Mouse (Mus musculus) neural tube, embryonic 15.5 days (tissue): ENCODE data around the gene Fance. TPM values are rescaled to one million over a fixed set of nuclear protein-coding genes. Genes with fewer than 3 reads are reported as not detected.
A peak's percentile ranks its signal among the peaks of the same experiment; 100 is the strongest.
"Not testable (repeated sequence)": the region's sequence is repeated elsewhere in the genome, so short reads cannot be mapped to it uniquely, and the experiment has no call there.

ENCODE experiments used
- ATAC-seq: fragments of 200-750 bp; cut with Nextera tagmentation; 2 replicates; pipeline ENCODE4 v1.8.0; 2017; ENCODE audit warnings: mild to moderate bottlenecking, moderate TSS enrichment, moderate library complexity; ENCODE audit not compliant: low FRiP score
- H3K27ac ChIP-seq: fragments of 300-500 bp; sonication (generic); replicated peaks from 2 replicates; pipeline ENCODE4 v1.5.1; 2015; ENCODE audit warnings: mild to moderate bottlenecking, inconsistent platforms
- H3K27me3 ChIP-seq: fragments of 300-500 bp; sonication (generic); replicated peaks from 2 replicates; pipeline ENCODE4 v1.6.1; 2015; ENCODE audit warnings: inconsistent platforms
- H3K36me3 ChIP-seq: fragments of 300-500 bp; sonication (generic); 2 replicates; pipeline ENCODE4 v1.6.1; 2015; ENCODE audit warnings: inconsistent platforms
- H3K4me1 ChIP-seq: fragments of 300-500 bp; sonication (generic); 2 replicates; pipeline ENCODE4 v1.6.1; 2015; ENCODE audit warnings: inconsistent platforms
- H3K4me2 ChIP-seq: fragments of 300-500 bp; sonication (generic); 2 replicates; pipeline ENCODE4 v1.6.1; 2015; ENCODE audit warnings: inconsistent platforms, mild to moderate bottlenecking, moderate library complexity
- H3K4me3 ChIP-seq: fragments of 300-500 bp; sonication (generic); replicated peaks from 2 replicates; pipeline ENCODE4 v1.5.1; 2015; ENCODE audit warnings: mild to moderate bottlenecking, inconsistent platforms
- H3K9ac ChIP-seq: fragments of 300-500 bp; sonication (generic); replicated peaks from 2 replicates; pipeline ENCODE4 v1.6.1; 2015; ENCODE audit warnings: mild to moderate bottlenecking, inconsistent platforms
- H3K9me3 ChIP-seq: fragments of 300-500 bp; sonication (generic); replicated peaks from 2 replicates; pipeline ENCODE4 v1.6.1; 2016; ENCODE audit warnings: inconsistent platforms
- WGBS: fragments of 180-500 bp; shearing (Covaris S2); methylation state at CpG from one replicate; pipeline ENCODE4 v1.1.7; 2015; ENCODE audit warnings: mixed read lengths; 5-methylcytosine and 5-hydroxymethylcytosine counted together
- polyA plus RNA-seq: library from polyadenylated mRNA; unstranded; fragments of >200 nt; fragmentation: Nextera tagmentation; extraction: Ambion mirVana; gene quantifications from 2 replicates; pipeline ENCODE4 v1.2.1, GENCODE M21; 2015

Fance gene
- polyA plus RNA-seq, 1 experiment from 2014 or later: 26.3 TPM

- peaks cover 35% of the 10 kb centered on the region for H3K4me1 ChIP-seq
- WGBS: 31% methylated on average over 17 of the region's 17 CpGs
- H3K4me2 ChIP-seq: peak overlapping the region; percentile 69
- peak overlapping the region; percentile 38; the same call in 1 of the 2 replicates for H3K9ac ChIP-seq
- no peaks in the 10 kb centered on the region for H3K9me3 ChIP-seq
- H3K4me3 ChIP-seq: peak overlapping the region; percentile 74
- peaks cover 7% of the 10 kb centered on the region for H3K36me3 ChIP-seq
- peak; percentile 15 for ATAC-seq
- H3K27ac ChIP-seq: peak overlapping the region; percentile 87
- no peaks in the 10 kb centered on the region for H3K27me3 ChIP-seq
Measured at GRCm38 (mm10) chr17:28312232-28313211, 797 bp upstream of the Fance start.

- H3K36me3 ChIP-seq: peaks cover 14% of the 10 kb centered on the region
- peak overlapping the region; percentile 74 for H3K4me3 ChIP-seq
- H3K4me1 ChIP-seq: peaks cover 32% of the 10 kb centered on the region
- H3K27ac ChIP-seq: peak overlapping the region; percentile 87
- H3K9ac ChIP-seq: peak overlapping the region; percentile 81
- ATAC-seq: peak; percentile 43
- no peaks in the 10 kb centered on the region for H3K9me3 ChIP-seq
- WGBS: 2% methylated on average over 11 of the region's 11 CpGs
- peak overlapping the region; percentile 69 for H3K4me2 ChIP-seq
- H3K27me3 ChIP-seq: no peaks in the 10 kb centered on the region
Measured at GRCm38 (mm10) chr17:28313880-28314225, 534 bp downstream of the Fance start.

- no peak overlapping the region for H3K9ac ChIP-seq
- WGBS: 86% methylated on average over 20 of the region's 20 CpGs
Measured at GRCm38 (mm10) chr17:28315611-28316160, 2.4 kb downstream of the Fance start.

GRCm38 (mm10) chr17:28316476-28316875 lies 3.2 kb downstream of the Fance start:
- Histone ChIP-seq H3K4me1 (peaks cover 32% of the 10 kb centered on the region), H3K9me3 (no peaks in the 10 kb centered on the region), H3K9ac (no peak overlapping the region), H3K27me3 (no peaks in the 10 kb centered on the region), H3K4me3 (no peak overlapping the region), H3K27ac (no peak overlapping the region), H3K4me2 (no peak overlapping the region), H3K36me3 (peaks cover 19% of the 10 kb centered on the region)
- 91% methylated on average over 9 of the region's 9 CpGs for WGBS
- no peak for ATAC-seq

More at GRCm38 (mm10) chr17:28315611-28316160, 2.4 kb downstream of the Fance start:
- H3K27me3 ChIP-seq: no peaks in the 10 kb centered on the region
- no peak overlapping the region for H3K4me2 ChIP-seq
- H3K4me1 ChIP-seq: peaks cover 32% of the 10 kb centered on the region
- no peak for ATAC-seq
- H3K27ac ChIP-seq: no peak overlapping the region
- H3K36me3 ChIP-seq: peaks cover 19% of the 10 kb centered on the region
- no peak overlapping the region for H3K4me3 ChIP-seq
- no peaks in the 10 kb centered on the region for H3K9me3 ChIP-seq

- Histone ChIP-seq H3K4me2 (no peak overlapping the region), H3K36me3 (peaks cover 19% of the 10 kb centered on the region), H3K4me3 (no peak overlapping the region), H3K27me3 (no peaks in the 10 kb centered on the region), H3K9me3 (no peaks in the 10 kb centered on the region), H3K4me1 (peaks cover 32% of the 10 kb centered on the region), H3K27ac (no peak overlapping the region), H3K9ac (no peak overlapping the region)
- no peak for ATAC-seq
- WGBS: 61% methylated on average over 8 of the region's 8 CpGs
Measured at GRCm38 (mm10) chr17:28317091-28317490, 3.8 kb downstream of the Fance start.

GRCm38 (mm10) chr17:28317725-28318124 lies 4.4 kb downstream of the Fance start:
- Histone ChIP-seq H3K27me3 (no peaks in the 10 kb centered on the region), H3K36me3 (peaks cover 19% of the 10 kb centered on the region), H3K4me1 (peaks cover 28% of the 10 kb centered on the region), H3K9me3 (no peaks in the 10 kb centered on the region), H3K4me2 (no peak overlapping the region), H3K4me3 (no peak overlapping the region), H3K27ac (no peak overlapping the region), H3K9ac (no peak overlapping the region)
- no peak for ATAC-seq
- WGBS: 92% methylated on average over 9 of the region's 9 CpGs

GRCm38 (mm10) chr17:28321700-28322099 lies 8.4 kb downstream of the Fance start:
- no peak for ATAC-seq
- Histone ChIP-seq H3K4me2 (no peak overlapping the region), H3K4me1 (no peaks in the 10 kb centered on the region), H3K4me3 (no peak overlapping the region), H3K9ac (no peak overlapping the region), H3K27me3 (no peaks in the 10 kb centered on the region), H3K36me3 (peaks cover 19% of the 10 kb centered on the region), H3K9me3 (no peaks in the 10 kb centered on the region), H3K27ac (no peak overlapping the region)
- 96% methylated on average over 4 of the region's 4 CpGs for WGBS

- Histone ChIP-seq H3K4me1 (peaks cover 10% of the 10 kb centered on the region), H3K4me2 (no peak overlapping the region), H3K27me3 (no peaks in the 10 kb centered on the region), H3K27ac (no peak overlapping the region), H3K4me3 (no peak overlapping the region), H3K36me3 (peaks cover 6% of the 10 kb centered on the region), H3K9me3 (no peaks in the 10 kb centered on the region), H3K9ac (no peak overlapping the region)
- ATAC-seq: no peak
- 94% methylated on average over 8 of the region's 8 CpGs for WGBS
Measured at GRCm38 (mm10) chr17:28323786-28324185, 10.5 kb downstream of the Fance start.

GRCm38 (mm10) chr17:28324416-28324815 lies 11.1 kb downstream of the Fance start:
- H3K9ac ChIP-seq, H3K4me3 ChIP-seq, H3K27me3 ChIP-seq, ATAC-seq, H3K9me3 ChIP-seq, H3K36me3 ChIP-seq, H3K27ac ChIP-seq, H3K4me2 ChIP-seq: not testable (repeated sequence)
- peaks cover 14% of the 10 kb centered on the region for H3K4me1 ChIP-seq
- WGBS: 91% methylated on average over 7 of the region's 7 CpGs

GRCm38 (mm10) chr17:28325751-28326150 lies 12.4 kb downstream of the Fance start:
- H3K4me3 ChIP-seq: no peak overlapping the region
- no peak overlapping the region for H3K4me2 ChIP-seq
- H3K9ac ChIP-seq: no peak overlapping the region
- H3K9me3 ChIP-seq: no peaks in the 10 kb centered on the region
- H3K27ac ChIP-seq: no peak overlapping the region
- no peaks in the 10 kb centered on the region for H3K27me3 ChIP-seq
- WGBS: 95% methylated on average over 8 of the region's 8 CpGs
- ATAC-seq: no peak
- H3K36me3 ChIP-seq: peaks cover 9% of the 10 kb centered on the region; the same call in 1 of the 2 replicates
- H3K4me1 ChIP-seq: peaks cover 24% of the 10 kb centered on the region

GRCm38 (mm10) chr17:28326951-28327350 lies 13.6 kb downstream of the Fance start:
- ATAC-seq: no peak
- Histone ChIP-seq H3K36me3 (peaks cover 19% of the 10 kb centered on the region), H3K27ac (no peak overlapping the region), H3K4me3 (no peak overlapping the region), H3K27me3 (no peaks in the 10 kb centered on the region), H3K4me1 (peaks cover 31% of the 10 kb centered on the region), H3K9me3 (no peaks in the 10 kb centered on the region), H3K9ac (peak overlapping the region; percentile 34; the same call in 1 of the 2 replicates), H3K4me2 (no peak overlapping the region)
- 92% methylated on average over 3 of the region's 3 CpGs for whole genome bisulfite sequencing
